Mouse (Mus musculus): ENCODE data around the gene Sec31a.

GRCm38 (mm10) chr5:100396753-100397152 is 19.3 kb downstream of the Sec31a start:
- TF ChIP-seq ZNF384 (IDR thresholded peaks at IDR 0.05; ENCODE audit: low read depth, low read length): no peak
- no peak for TF ChIP-seq HCFC1 (IDR thresholded peaks at IDR 0.05; ENCODE audit: borderline replicate concordance, insufficient read depth, low read length)

Data from ES-E14 (cell line).